Mouse (Mus musculus): ENCODE measurements at regions not wholly inside any gene's neighbourhood (a gene's known extent, or its start where the extent isn't known, plus 50 kb on each side); places are given as distances from the start of the nearest gene placed in this dataset.

DNA sequence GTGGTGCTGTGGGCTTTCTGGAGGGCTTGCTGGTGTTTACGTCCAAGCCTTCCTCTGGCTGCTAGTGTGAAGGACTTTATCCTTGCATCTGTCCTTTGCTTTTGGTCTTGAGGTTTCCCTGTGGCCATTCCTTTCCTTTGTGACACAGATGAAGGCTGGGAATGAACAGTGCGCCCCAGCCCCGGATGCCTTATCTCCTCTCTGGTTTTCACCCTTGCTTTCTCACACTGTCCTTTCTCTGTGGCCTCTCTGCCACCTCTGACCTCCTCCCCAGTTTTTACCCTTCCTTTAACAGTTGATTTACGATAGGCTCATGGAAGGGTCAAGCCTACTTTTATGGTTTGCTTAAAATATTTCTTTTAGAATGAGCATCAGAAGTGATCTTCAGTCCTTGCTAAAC lies 53.2 kb downstream of the Gas1 start:
- H3K27ac ChIP-seq: no peak overlapping the region
- no peak for DNase-seq (ENCODE audit: low spot score)
- peaks cover 16% of the 10 kb centered on the region for H3K4me1 ChIP-seq
- no peaks in the 10 kb centered on the region for H3K36me3 ChIP-seq
- H3K9me3 ChIP-seq: no peaks in the 10 kb centered on the region
- WGBS: 28% methylated on average over 4 of the region's 4 CpGs
- H3K27me3 ChIP-seq (ENCODE audit: insufficient read depth, poor library complexity, severe bottlenecking): no peaks in the 10 kb centered on the region
- H3K4me3 ChIP-seq: no peak overlapping the region

DNA sequence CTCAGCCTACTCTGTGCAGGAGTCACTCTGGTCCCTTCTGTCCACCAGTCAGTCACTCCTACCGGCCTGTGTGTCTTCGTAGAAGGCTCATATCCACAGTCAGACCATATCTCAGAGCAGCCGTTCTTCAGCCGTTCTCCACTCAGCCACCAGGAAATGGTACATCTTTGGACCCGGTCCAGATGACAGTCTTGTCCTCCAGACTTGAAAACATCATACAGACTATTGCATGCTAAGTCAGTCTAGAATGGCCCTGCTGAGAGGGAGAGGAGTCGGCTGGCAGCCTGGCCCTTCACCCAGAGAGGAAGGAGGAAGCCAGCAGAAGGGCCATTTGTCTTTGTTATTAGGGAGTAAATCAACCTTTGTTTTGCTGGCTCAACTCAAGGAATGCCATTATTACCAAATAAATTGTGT lies 54.0 kb downstream of the Gas1 start:
- no peaks in the 10 kb centered on the region for H3K36me3 ChIP-seq
- no peaks in the 10 kb centered on the region for H3K9me3 ChIP-seq
- WGBS: 43% methylated on average over 6 of the region's 6 CpGs
- peaks cover 16% of the 10 kb centered on the region for H3K4me1 ChIP-seq
- peak overlapping the region; percentile 16; the same call in 1 of the 2 replicates for H3K4me3 ChIP-seq
- no peaks in the 10 kb centered on the region for H3K27me3 ChIP-seq (ENCODE audit: insufficient read depth, poor library complexity, severe bottlenecking)
- DNase-seq (ENCODE audit: low spot score): no peak
- 0 out of 2 replicates have a peak overlapping the region, but pooled peaks have one; percentile 25 for H3K27ac ChIP-seq

- H3K9me3 ChIP-seq: no peaks in the 10 kb centered on the region
- DNase-seq (ENCODE audit: low spot score): no peak
- peak overlapping the region; percentile 16; the same call in 1 of the 2 replicates for H3K4me3 ChIP-seq
- peak overlapping the region; percentile 25; the same call in 1 of the 2 replicates for H3K27ac ChIP-seq
- no peaks in the 10 kb centered on the region for H3K27me3 ChIP-seq (ENCODE audit: insufficient read depth, poor library complexity, severe bottlenecking)
- H3K4me1 ChIP-seq: peaks cover 16% of the 10 kb centered on the region
- WGBS: 46% methylated on average over 29 of the region's 29 CpGs
- H3K36me3 ChIP-seq: no peaks in the 10 kb centered on the region
Observed at GRCm38 (mm10) chr13:60122341-60123173, 54.6 kb downstream of the Gas1 start.

GRCm38 (mm10) chr13:60111465-60111864 lies 65.7 kb downstream of the Gas1 start:
- peak; percentile 60 for DNase-seq (ENCODE audit: low spot score)
- H3K4me1 ChIP-seq: peaks cover 11% of the 10 kb centered on the region
- H3K27ac ChIP-seq: no peak overlapping the region
- H3K36me3 ChIP-seq: no peaks in the 10 kb centered on the region
- H3K4me3 ChIP-seq: no peak overlapping the region
- H3K9me3 ChIP-seq: no peaks in the 10 kb centered on the region
- no peaks in the 10 kb centered on the region for H3K27me3 ChIP-seq (ENCODE audit: insufficient read depth, poor library complexity, severe bottlenecking)
- WGBS: 88% methylated on average over 2 of the region's 2 CpGs

DNA sequence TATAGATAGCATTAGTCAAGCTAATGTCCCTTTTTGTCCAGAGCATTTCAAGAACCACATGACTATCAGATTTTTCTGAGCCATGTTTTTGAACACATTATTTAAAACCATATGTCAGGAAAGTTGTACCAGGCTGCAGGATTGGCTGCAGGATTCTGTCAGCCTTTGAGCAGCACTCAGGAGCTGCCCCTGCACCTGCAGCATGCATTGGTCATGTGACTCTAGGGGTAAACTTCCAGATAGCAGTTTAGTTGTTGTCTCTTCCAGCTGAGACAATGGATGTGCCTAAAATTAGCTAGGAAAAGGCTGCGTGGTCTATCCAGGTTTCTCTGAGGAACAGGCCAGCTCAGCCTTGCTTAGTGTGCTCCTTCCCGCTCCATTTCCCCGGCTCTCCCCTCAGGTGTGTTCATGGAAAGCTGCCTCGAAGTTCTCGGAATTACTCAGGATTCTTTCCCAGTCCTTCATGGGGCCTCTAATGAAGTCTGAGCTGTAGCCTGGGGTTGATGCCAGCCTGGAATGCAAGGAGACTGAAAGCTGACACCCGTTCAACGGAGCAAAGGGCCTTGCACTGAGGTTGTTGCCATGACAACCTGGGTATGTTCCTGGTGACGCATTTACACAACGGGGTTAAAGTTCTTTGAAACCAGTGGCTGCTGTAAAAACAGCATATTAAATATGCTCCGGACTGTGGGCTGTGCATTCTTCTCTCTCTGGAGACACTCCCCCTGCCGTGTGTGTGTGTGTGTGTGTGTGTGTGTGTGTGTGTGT lies 66.9 kb downstream of the Gas1 start:
- Histone ChIP-seq H3K9me3 (no peaks in the 10 kb centered on the region), H3K27ac (peak overlapping the region; percentile 75), H3K4me3 (peak overlapping the region; percentile 33), H3K27me3 (ENCODE audit: insufficient read depth, poor library complexity, severe bottlenecking) (no peaks in the 10 kb centered on the region), H3K36me3 (no peaks in the 10 kb centered on the region), H3K4me1 (peaks cover 11% of the 10 kb centered on the region)
- 6% methylated on average over 11 of the region's 11 CpGs for WGBS
- peak; percentile 85 for DNase-seq (ENCODE audit: low spot score)

- no peaks in the 10 kb centered on the region for H3K36me3 ChIP-seq
- H3K9me3 ChIP-seq: no peaks in the 10 kb centered on the region
- peaks cover 4% of the 10 kb centered on the region for H3K4me1 ChIP-seq
- H3K27me3 ChIP-seq (ENCODE audit: insufficient read depth, poor library complexity, severe bottlenecking): no peaks in the 10 kb centered on the region
- no peak overlapping the region for H3K4me3 ChIP-seq
- peak; percentile 41 for DNase-seq (ENCODE audit: low spot score)
- H3K27ac ChIP-seq: no peak overlapping the region
- WGBS: 85% methylated on average over 9 of the region's 9 CpGs
Observed at GRCm38 (mm10) chr13:60105286-60105685, 71.9 kb downstream of the Gas1 start.

DNA sequence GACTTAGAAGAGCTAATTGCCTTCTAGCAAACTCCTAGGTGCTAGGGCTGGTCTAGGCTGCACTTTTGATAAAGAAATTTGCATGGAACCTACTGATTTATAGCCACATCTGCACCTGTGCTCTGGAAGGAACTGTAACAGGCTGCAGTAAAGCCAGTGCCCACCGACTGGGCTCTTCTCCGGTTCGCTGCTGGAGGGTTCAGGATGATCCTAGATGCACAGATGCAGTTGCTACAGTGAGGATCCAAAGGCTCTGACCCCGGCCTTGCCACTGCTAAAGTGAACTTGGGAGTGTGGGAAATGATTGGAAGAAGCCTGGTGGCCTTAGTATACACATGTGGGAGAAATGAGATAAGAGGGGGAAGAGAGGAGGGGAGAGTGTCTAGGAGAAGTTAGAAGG lies 75.5 kb downstream of the Gas1 start:
- no peak overlapping the region; the same call in 1 of the 2 replicates for H3K27ac ChIP-seq
- no peaks in the 10 kb centered on the region for H3K4me1 ChIP-seq
- no peaks in the 10 kb centered on the region for H3K36me3 ChIP-seq
- WGBS: 67% methylated on average over 4 of the region's 4 CpGs
- H3K27me3 ChIP-seq (ENCODE audit: insufficient read depth, poor library complexity, severe bottlenecking): no peaks in the 10 kb centered on the region
- no peak overlapping the region for H3K4me3 ChIP-seq
- peak; percentile 70 for DNase-seq (ENCODE audit: low spot score)
- H3K9me3 ChIP-seq: 0 out of 2 replicates have a peak, but pooled peaks cover 5% of the 10 kb centered on the region

DNA sequence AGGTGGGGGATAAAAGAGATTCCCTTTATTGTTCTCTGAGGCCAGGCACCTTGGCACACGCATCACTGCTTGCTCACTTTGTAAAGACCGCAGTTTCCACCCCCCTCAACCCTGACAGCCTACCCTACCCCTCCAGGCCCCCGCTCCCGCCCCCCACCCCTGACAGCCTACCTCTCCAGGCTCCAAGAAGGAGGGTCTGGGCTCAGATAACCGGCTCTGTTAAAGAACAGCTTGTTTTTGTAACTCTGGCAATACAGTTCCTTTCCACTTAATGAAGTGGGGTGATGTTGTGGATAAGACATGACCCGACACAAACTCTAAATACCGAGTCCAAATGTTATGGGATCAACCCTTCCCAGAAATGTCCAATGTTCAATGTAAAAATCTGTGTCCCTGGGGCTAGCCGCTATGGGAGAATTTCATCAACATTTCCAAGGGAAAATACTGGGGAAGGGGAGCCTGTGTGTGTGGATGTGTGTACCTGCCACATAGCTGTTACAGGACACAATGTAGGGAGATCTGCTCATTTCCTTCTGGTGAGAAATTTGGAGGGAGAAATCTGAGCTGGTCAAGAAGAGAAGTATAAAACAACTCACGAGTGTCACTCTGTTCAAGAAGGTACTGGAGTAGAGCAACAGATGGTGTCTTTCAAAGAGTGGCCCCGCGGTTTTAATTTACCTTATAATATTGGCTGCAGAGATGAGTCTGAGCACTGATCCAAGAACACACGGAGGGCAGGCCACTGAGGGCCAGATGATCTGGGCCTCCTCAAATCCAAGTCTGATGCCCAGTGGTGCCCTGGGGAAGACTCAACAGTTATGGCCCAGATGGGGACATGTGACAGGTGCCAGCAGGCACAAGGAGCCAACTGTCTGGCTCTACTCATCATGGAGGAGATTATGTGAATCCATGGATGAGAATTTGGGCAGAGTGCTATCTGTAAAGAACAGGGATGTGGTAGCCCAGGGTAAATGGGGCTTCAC lies 76.7 kb downstream of the Gas1 start:
- H3K36me3 ChIP-seq: no peaks in the 10 kb centered on the region
- DNase-seq (ENCODE audit: low spot score): peak; percentile 72
- no peaks in the 10 kb centered on the region for H3K27me3 ChIP-seq (ENCODE audit: insufficient read depth, poor library complexity, severe bottlenecking)
- WGBS: 72% methylated on average over 12 of the region's 12 CpGs
- no peak overlapping the region for H3K4me3 ChIP-seq
- no peak overlapping the region; the same call in 1 of the 2 replicates for H3K27ac ChIP-seq
- 0 out of 2 replicates have a peak, but pooled peaks cover 5% of the 10 kb centered on the region for H3K9me3 ChIP-seq
- no peaks in the 10 kb centered on the region for H3K4me1 ChIP-seq

DNA sequence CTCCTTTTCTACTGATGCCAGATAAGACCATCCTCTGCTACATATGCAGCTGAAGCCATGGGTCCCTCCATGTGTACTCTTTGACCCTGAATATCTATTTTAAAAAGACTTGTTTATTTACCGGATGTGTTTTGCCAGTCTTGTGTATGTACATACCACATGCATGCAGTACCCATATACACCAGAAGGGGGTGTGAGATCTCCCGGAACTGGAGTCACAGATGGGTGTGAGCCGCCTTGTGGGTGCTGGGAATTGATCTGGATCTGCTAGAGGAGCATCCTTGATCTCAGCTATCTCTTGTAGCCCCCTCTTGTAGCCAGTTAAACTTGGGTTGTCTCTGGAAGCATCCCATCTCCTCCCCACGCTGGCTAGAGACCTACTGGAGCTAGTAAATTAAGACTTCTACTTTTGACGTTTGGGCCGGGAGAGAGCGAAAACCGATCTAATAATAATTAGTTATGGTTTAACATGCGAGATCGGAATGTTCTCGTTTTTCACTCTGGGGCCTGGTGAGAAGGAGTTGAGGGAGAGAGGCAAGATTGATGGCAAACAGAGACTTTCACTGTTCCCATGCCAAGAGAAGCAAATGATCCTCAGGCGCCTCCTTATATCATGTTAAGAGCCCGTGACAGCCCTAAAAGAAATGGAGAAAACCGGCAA lies 77.6 kb downstream of the Gas1 start:
- Histone ChIP-seq H3K4me1 (no peaks in the 10 kb centered on the region), H3K27ac (no peak overlapping the region), H3K4me3 (no peak overlapping the region), H3K9me3 (0 out of 2 replicates have a peak, but pooled peaks cover 5% of the 10 kb centered on the region), H3K27me3 (ENCODE audit: insufficient read depth, poor library complexity, severe bottlenecking) (no peaks in the 10 kb centered on the region), H3K36me3 (no peaks in the 10 kb centered on the region)
- 83% methylated on average over 14 of the region's 14 CpGs for WGBS
- DNase-seq (ENCODE audit: low spot score): peak; percentile 25

- no peak overlapping the region for H3K27ac ChIP-seq
Observed at GRCm38 (mm10) chr13:60098394-60098793, 78.8 kb downstream of the Gas1 start.

DNA sequence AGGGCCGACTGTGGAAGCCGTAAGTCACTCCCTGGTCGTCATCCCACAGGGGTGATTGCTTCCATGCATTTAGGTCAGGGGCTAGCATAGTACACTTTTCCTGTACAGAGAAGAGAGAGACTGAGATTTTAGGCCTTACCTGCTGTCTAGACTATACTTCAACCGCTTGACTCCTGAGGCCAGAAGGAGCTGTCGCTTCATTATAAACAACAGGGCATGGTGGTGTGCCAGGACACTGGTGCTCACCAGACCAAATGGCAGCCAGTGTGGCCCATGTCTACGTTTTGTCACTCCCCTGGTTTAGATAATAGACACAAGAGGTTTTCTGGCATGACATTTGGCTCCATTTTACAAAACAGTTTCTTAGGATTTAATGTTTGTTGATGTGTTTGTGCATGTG lies 79.4 kb downstream of the Gas1 start:
- no peaks in the 10 kb centered on the region for H3K27me3 ChIP-seq (ENCODE audit: insufficient read depth, poor library complexity, severe bottlenecking)
- no peak overlapping the region for H3K27ac ChIP-seq
- H3K4me3 ChIP-seq: no peak overlapping the region
- 79% methylated on average over 6 of the region's 6 CpGs for WGBS
- H3K9me3 ChIP-seq: 0 out of 2 replicates have a peak, but pooled peaks cover 5% of the 10 kb centered on the region
- DNase-seq (ENCODE audit: low spot score): no peak
- H3K4me1 ChIP-seq: no peaks in the 10 kb centered on the region
- H3K36me3 ChIP-seq: no peaks in the 10 kb centered on the region

More at GRCm38 (mm10) chr13:60098394-60098793, 78.8 kb downstream of the Gas1 start:
- Histone ChIP-seq H3K9me3 (0 out of 2 replicates have a peak, but pooled peaks cover 5% of the 10 kb centered on the region), H3K27me3 (ENCODE audit: insufficient read depth, poor library complexity, severe bottlenecking) (no peaks in the 10 kb centered on the region), H3K4me1 (no peaks in the 10 kb centered on the region), H3K4me3 (no peak overlapping the region), H3K36me3 (no peaks in the 10 kb centered on the region)
- WGBS: 83% methylated on average over 3 of the region's 3 CpGs
- DNase-seq (ENCODE audit: low spot score): no peak

DNA sequence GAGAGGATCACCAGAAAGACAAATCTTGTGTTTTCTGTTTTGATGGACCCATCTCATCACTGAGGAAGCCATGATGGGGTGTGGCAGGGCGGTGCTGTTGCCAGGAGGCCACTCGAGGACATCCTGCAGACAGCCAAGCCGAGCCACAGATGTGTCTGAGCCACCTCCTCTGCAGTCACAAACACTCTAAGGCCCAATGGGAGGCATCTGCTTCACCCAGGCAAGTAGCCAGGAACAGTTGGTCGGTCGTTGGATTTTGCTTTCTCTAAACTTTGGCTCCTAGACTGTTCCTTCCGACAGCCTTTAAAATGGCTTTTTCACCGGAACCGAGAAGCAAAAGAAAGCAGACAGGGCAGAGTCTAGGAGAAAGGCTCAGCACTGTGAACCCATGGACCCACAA lies 90.5 kb downstream of the Gas1 start:
- Histone ChIP-seq H3K4me3 (no peak overlapping the region), H3K27me3 (ENCODE audit: insufficient read depth, poor library complexity, severe bottlenecking) (no peaks in the 10 kb centered on the region; the same call in 1 of the 2 replicates), H3K9me3 (no peaks in the 10 kb centered on the region), H3K4me1 (0 out of 2 replicates have a peak, but pooled peaks cover 4% of the 10 kb centered on the region), H3K36me3 (no peaks in the 10 kb centered on the region), H3K27ac (no peak overlapping the region)
- WGBS: 89% methylated on average over 8 of the region's 8 CpGs
- DNase-seq (ENCODE audit: low spot score): no peak
